Mouse (Mus musculus) mouse trophoblast stem cell (cell line): ENCODE data around the gene Arfgef3.

ENCODE experiments used
- in situ Hi-C, 2 experiments: fragments of 300-500 bp; cut with MseI, MboI; formaldehyde crosslinking; loops; 2 replicates in 1 of 2; 3 replicates in 1 of 2; pipeline ENCODE4 v1.15.1; 2025

Arfgef3 gene

GRCm38 (mm10) chr10:18589455-18589854 is 154.3 kb downstream of the Arfgef3 start:
- in situ Hi-C loops = no loop called here

GRCm38 (mm10) chr10:18584188-18584587 is 159.6 kb downstream of the Arfgef3 start:
- in situ Hi-C loops = no loop called here

GRCm38 (mm10) chr10:18572581-18572980 is 171.2 kb downstream of the Arfgef3 start:
- in situ Hi-C loops = loop anchor here in 1 of 2 experiments (25.0 kb wide), 1 partner anchor 265 kb away; the partner anchor contains the start of gene Perp

GRCm38 (mm10) chr10:18562940-18563339 is 180.8 kb downstream of the Arfgef3 start:
- in situ Hi-C loops = loop anchor here (5.0 to 25.0 kb wide), 2 partner anchors 39 to 274 kb away; partner anchors contain the start of gene Perp (in 1 of the 2)

GRCm38 (mm10) chr10:18561445-18561844 is 182.3 kb downstream of the Arfgef3 start:
- in situ Hi-C loops = loop anchor here (5.0 to 25.0 kb wide), 2 partner anchors 41 to 276 kb away; partner anchors contain the start of gene Perp (in 1 of the 2)

- in situ Hi-C loops = loop anchor here in 1 of 2 experiments (25.0 kb wide), 1 partner anchor 278 kb away; the partner anchor contains the start of gene Perp
These were observed 184.7 kb downstream of the Arfgef3 start for GRCm38 (mm10) chr10:18559076-18559475.

GRCm38 (mm10) chr10:18549321-18550216 is 194.2 kb downstream of the Arfgef3 start:
- in situ Hi-C loops = loop anchor here in 1 of 2 experiments (25.0 kb wide), 1 partner anchor 288 kb away; the partner anchor contains the start of gene Perp

- in situ Hi-C loops = no loop called here
These were observed 196.4 kb downstream of the Arfgef3 start for GRCm38 (mm10) chr10:18547381-18547780.

GRCm38 (mm10) chr10:18545813-18546235 is 197.9 kb downstream of the Arfgef3 start, which contains the start of gene Hebp2:
TSS of gene Hebp2 (minus strand) at chr10:18546076.
- in situ Hi-C loops = no loop called here

GRCm38 (mm10) chr10:18545309-18545708 is 198.4 kb downstream of the Arfgef3 start:
- in situ Hi-C loops = no loop called here

GRCm38 (mm10) chr10:18536889-18537288 is 206.9 kb downstream of the Arfgef3 start:
- in situ Hi-C loops = no loop called here

GRCm38 (mm10) chr10:18532293-18532692 is 211.5 kb downstream of the Arfgef3 start:
- in situ Hi-C loops = loop anchor here in 1 of 2 experiments (5.0 kb wide), 1 partner anchor 140 kb away; no protein-coding TSS in a partner anchor
